Mouse (Mus musculus): ENCODE measurements around the gene Ndufv1. TPM values are rescaled to one million over a fixed set of nuclear protein-coding genes. Genes with fewer than 3 reads are reported as not detected.

Ndufv1 gene
- polyA plus RNA-seq, 1 experiment from 2014 or later, result 220 TPM

- Histone ChIP-seq H3K27ac (no peak overlapping the region), H3K9ac (no peak overlapping the region), H3K27me3 (no peaks in the 10 kb centered on the region), H3K36me3 (peaks cover 48% of the 10 kb centered on the region), H3K4me1 (replicated peaks) (peaks cover 14% of the 10 kb centered on the region), H3K4me2 (peak overlapping the region; percentile 75; the same call in 1 of the 2 replicates), H3K4me3 (no peak overlapping the region), H3K9me3 (no peaks in the 10 kb centered on the region)
- WGBS, result 97% methylated on average over 5 of the region's 5 CpGs
- no peak for ATAC-seq (ENCODE audit: low FRiP score)
Measured at GRCm38 (mm10) chr19:4011086-4011485, 1.5 kb downstream of the Ndufv1 start.

GRCm38 (mm10) chr19:4005971-4006370 lies 6.6 kb downstream of the Ndufv1 start:
- Histone ChIP-seq H3K9ac (no peak overlapping the region), H3K4me2 (no peak overlapping the region), H3K36me3 (peaks cover 59% of the 10 kb centered on the region), H3K27ac (no peak overlapping the region), H3K27me3 (no peaks in the 10 kb centered on the region), H3K4me1 (replicated peaks) (peaks cover 13% of the 10 kb centered on the region), H3K4me3 (no peak overlapping the region), H3K9me3 (no peaks in the 10 kb centered on the region)
- no peak for ATAC-seq (ENCODE audit: low FRiP score)
- WGBS, result 97% methylated on average over 8 of the region's 8 CpGs

- Histone ChIP-seq H3K36me3 (peaks cover 53% of the 10 kb centered on the region), H3K27me3 (no peaks in the 10 kb centered on the region), H3K9ac (no peak overlapping the region), H3K4me3 (no peak overlapping the region), H3K4me2 (no peak overlapping the region), H3K9me3 (no peaks in the 10 kb centered on the region), H3K4me1 (replicated peaks) (peaks cover 13% of the 10 kb centered on the region), H3K27ac (no peak overlapping the region)
- ATAC-seq (ENCODE audit: low FRiP score), result no peak
- WGBS, result 92% methylated on average over 9 of the region's 9 CpGs
Measured at GRCm38 (mm10) chr19:4005091-4005490, 7.5 kb downstream of the Ndufv1 start.

GRCm38 (mm10) chr19:4004331-4004730 lies 8.3 kb downstream of the Ndufv1 start:
- Histone ChIP-seq H3K4me2 (no peak overlapping the region), H3K9me3 (no peaks in the 10 kb centered on the region), H3K9ac (no peak overlapping the region), H3K36me3 (peaks cover 46% of the 10 kb centered on the region), H3K4me1 (replicated peaks) (peaks cover 19% of the 10 kb centered on the region), H3K4me3 (no peak overlapping the region), H3K27ac (no peak overlapping the region), H3K27me3 (no peaks in the 10 kb centered on the region; the same call in 1 of the 2 replicates)
- no peak for ATAC-seq (ENCODE audit: low FRiP score)
- 88% methylated on average over 15 of the region's 15 CpGs for WGBS

GRCm38 (mm10) chr19:4003641-4004040 lies 9.0 kb downstream of the Ndufv1 start:
- Histone ChIP-seq H3K4me2 (no peak overlapping the region), H3K4me3 (no peak overlapping the region), H3K9me3 (no peaks in the 10 kb centered on the region), H3K27me3 (no peaks in the 10 kb centered on the region; the same call in 1 of the 2 replicates), H3K9ac (no peak overlapping the region), H3K36me3 (peaks cover 39% of the 10 kb centered on the region), H3K27ac (no peak overlapping the region), H3K4me1 (replicated peaks) (peaks cover 19% of the 10 kb centered on the region)
- ATAC-seq (ENCODE audit: low FRiP score), result no peak
- WGBS, result 84% methylated on average over 12 of the region's 12 CpGs

GRCm38 (mm10) chr19:4003112-4003511 lies 9.5 kb downstream of the Ndufv1 start, which contains the start of gene Doc2g:
Doc2g (plus strand) TSS chr19:4003313.
- Histone ChIP-seq H3K9ac (no peak within 1 kb of the TSS), H3K9me3 (no peaks in the 10 kb centered on the region), H3K27ac (no peak within 1 kb of the TSS), H3K4me2 (no peak within 1 kb of the TSS), H3K4me1 (replicated peaks) (peaks cover 19% of the 10 kb centered on the region), H3K27me3 (no peaks in the 10 kb centered on the region; the same call in 1 of the 2 replicates), H3K4me3 (no peak within 1 kb of the TSS), H3K36me3 (peaks cover 33% of the 10 kb centered on the region)
- WGBS, result 70% methylated on average over 1 of the region's 1 CpGs
- ATAC-seq (ENCODE audit: low FRiP score), result no peak

GRCm38 (mm10) chr19:4001752-4002151 lies 10.9 kb downstream of the Ndufv1 start:
- H3K27ac ChIP-seq, result 0 out of 2 replicates have a peak overlapping the region, but pooled peaks have one; percentile 98
- WGBS, result 91% methylated on average over 5 of the region's 5 CpGs

GRCm38 (mm10) chr19:4000949-4001525 lies 11.6 kb downstream of the Ndufv1 start:
- Histone ChIP-seq H3K4me1 (replicated peaks) (peaks cover 19% of the 10 kb centered on the region), H3K27ac (peak overlapping the region; percentile 98), H3K9me3 (no peaks in the 10 kb centered on the region), H3K4me3 (peak overlapping the region; percentile 69), H3K27me3 (no peaks in the 10 kb centered on the region; the same call in 1 of the 2 replicates), H3K9ac (peak overlapping the region; percentile 95), H3K36me3 (peaks cover 13% of the 10 kb centered on the region), H3K4me2 (peak overlapping the region; percentile 86)
- 19% methylated on average over 17 of the region's 17 CpGs for WGBS
- ATAC-seq (ENCODE audit: low FRiP score), result peak; percentile 25

More at GRCm38 (mm10) chr19:4001752-4002151, 10.9 kb downstream of the Ndufv1 start:
- Histone ChIP-seq H3K9me3 (no peaks in the 10 kb centered on the region), H3K4me3 (peak overlapping the region; percentile 69), H3K9ac (peak overlapping the region; percentile 95), H3K27me3 (no peaks in the 10 kb centered on the region; the same call in 1 of the 2 replicates), H3K36me3 (peaks cover 20% of the 10 kb centered on the region), H3K4me2 (peak overlapping the region; percentile 86), H3K4me1 (replicated peaks) (peaks cover 19% of the 10 kb centered on the region)
- ATAC-seq (ENCODE audit: low FRiP score), result no peak

GRCm38 (mm10) chr19:4000119-4000900 lies 12.3 kb downstream of the Ndufv1 start, which contains the start of the genes Nudt8 and Gm49405:
Nudt8 (plus strand) TSS chr19:4000580.
Gm49405 (plus strand) TSS chr19:4000626.
- Histone ChIP-seq H3K4me3 (peak within 1 kb of the TSS; percentile 69), H3K4me2 (peak within 1 kb of the TSS; percentile 86), H3K27ac (peak within 1 kb of the TSS; percentile 98), H3K36me3 (peaks cover 7% of the 10 kb centered on the region), H3K9me3 (no peaks in the 10 kb centered on the region), H3K9ac (peak within 1 kb of the TSS; percentile 95), H3K27me3 (no peaks in the 10 kb centered on the region; the same call in 1 of the 2 replicates), H3K4me1 (replicated peaks) (peaks cover 19% of the 10 kb centered on the region)
- peak; percentile 90 for ATAC-seq (ENCODE audit: low FRiP score)
- WGBS, result under 1% methylated on average over 64 of the region's 64 CpGs

GRCm38 (mm10) chr19:3999121-3999730 lies 13.4 kb downstream of the Ndufv1 start:
- WGBS, result 89% methylated on average over 9 of the region's 9 CpGs
- no peak for ATAC-seq (ENCODE audit: low FRiP score)
- 0 out of 2 replicates have a peak, but pooled peaks cover under 1% of the 10 kb centered on the region for H3K36me3 ChIP-seq
- peak overlapping the region; percentile 69 for H3K4me3 ChIP-seq
- H3K4me2 ChIP-seq, result peak overlapping the region; percentile 86
- no peaks in the 10 kb centered on the region; the same call in 1 of the 2 replicates for H3K27me3 ChIP-seq
- H3K27ac ChIP-seq, result 0 out of 2 replicates have a peak overlapping the region, but pooled peaks have one; percentile 98
- peak overlapping the region; percentile 95; the same call in 1 of the 2 replicates for H3K9ac ChIP-seq
- no peaks in the 10 kb centered on the region for H3K9me3 ChIP-seq
- peaks cover 19% of the 10 kb centered on the region for H3K4me1 ChIP-seq (replicated peaks)

GRCm38 (mm10) chr19:3998335-3998734 lies 14.3 kb downstream of the Ndufv1 start:
- no peak for ATAC-seq (ENCODE audit: low FRiP score)
- H3K4me2 ChIP-seq, result no peak overlapping the region
- WGBS, result 74% methylated on average over 8 of the region's 8 CpGs
- no peaks in the 10 kb centered on the region for H3K9me3 ChIP-seq
- H3K4me1 ChIP-seq (replicated peaks), result peaks cover 19% of the 10 kb centered on the region
- H3K9ac ChIP-seq, result no peak overlapping the region
- no peak overlapping the region for H3K27ac ChIP-seq
- no peak overlapping the region for H3K4me3 ChIP-seq
- no peaks in the 10 kb centered on the region for H3K36me3 ChIP-seq
- no peaks in the 10 kb centered on the region; the same call in 1 of the 2 replicates for H3K27me3 ChIP-seq

- Histone ChIP-seq H3K27me3 (no peaks in the 10 kb centered on the region; the same call in 1 of the 2 replicates), H3K36me3 (no peaks in the 10 kb centered on the region), H3K27ac (no peak overlapping the region), H3K9ac (no peak overlapping the region), H3K4me3 (no peak overlapping the region), H3K9me3 (no peaks in the 10 kb centered on the region), H3K4me1 (replicated peaks) (peaks cover 19% of the 10 kb centered on the region), H3K4me2 (no peak overlapping the region)
- 66% methylated on average over 8 of the region's 8 CpGs for WGBS
- ATAC-seq (ENCODE audit: low FRiP score), result no peak
Measured at GRCm38 (mm10) chr19:3997231-3997630, 15.4 kb downstream of the Ndufv1 start.

Data from hindbrain, embryonic 13.5 days (tissue).